Mouse (Mus musculus) liver, embryonic 14.5 days (tissue): ENCODE measurements around the gene Creb3l2. TPM values are rescaled to one million over a fixed set of nuclear protein-coding genes. Genes with fewer than 3 reads are reported as not detected.

Experiments
- ATAC-seq: fragments of 200-750 bp; cut with Nextera tagmentation; 2 replicates; pipeline ENCODE4 v1.8.0; 2017; ENCODE audit warnings: moderate number of reproducible peaks, mild to moderate bottlenecking, moderate library complexity; ENCODE audit not compliant: insufficient read depth
- DNase-seq, 3 experiments: peaks; one replicate each; pipeline ENCODE4 v3.0.0-alpha.2; 2012 to 2013; ENCODE audit warnings: low read depth in 3 of 3, low spot score in 3 of 3
- H3K27ac ChIP-seq: fragments of 300-500 bp; sonication (generic); 2 replicates; pipeline ENCODE4 v1.5.1; 2014; ENCODE audit warnings: moderate library complexity, mild to moderate bottlenecking, control low read depth, inconsistent platforms
- H3K27me3 ChIP-seq: fragments of 300-500 bp; sonication (generic); 2 replicates; pipeline ENCODE4 v1.6.1; 2014; ENCODE audit warnings: mild to moderate bottlenecking, low read length, moderate library complexity; ENCODE audit not compliant: control insufficient read depth, insufficient read depth
- H3K36me3 ChIP-seq: fragments of 300-500 bp; sonication (generic); replicated peaks from 2 replicates; pipeline ENCODE4 v1.6.1; 2014; ENCODE audit warnings: low read depth; ENCODE audit not compliant: control insufficient read depth, insufficient read depth
- H3K4me1 ChIP-seq, 2 experiments: fragments of 200-500 bp in 1 of 2; fragments of 300-500 bp in 1 of 2; sonication (generic) in 1 of 2; replicated peaks; 2 replicates each; pipeline ENCODE4 v1.6.1; 2012 to 2014; ENCODE audit warnings: antibody characterized with exemption in 1 of 2, inconsistent platforms in 1 of 2, low read length in 1 of 2; ENCODE audit not compliant: control insufficient read depth in 2 of 2, insufficient read depth in 2 of 2
- H3K4me2 ChIP-seq: fragments of 300-500 bp; sonication (generic); 2 replicates; pipeline ENCODE4 v1.6.1; 2014; ENCODE audit warnings: low read depth, mild to moderate bottlenecking, control low read depth, moderate library complexity
- H3K4me3 ChIP-seq, 2 experiments: fragments of 200-500 bp in 1 of 2; fragments of 300-500 bp in 1 of 2; sonication (generic) in 1 of 2; 2 replicates each; pipeline ENCODE4 v1.5.1; 2012 to 2014; ENCODE audit warnings: low read depth in 2 of 2, low read length in 2 of 2, mild to moderate bottlenecking in 2 of 2, control low read depth in 1 of 2, inconsistent platforms in 1 of 2, moderate library complexity in 1 of 2; ENCODE audit not compliant: insufficient read depth in 1 of 2
- H3K9ac ChIP-seq: fragments of 300-500 bp; sonication (generic); replicated peaks from 2 replicates; pipeline ENCODE4 v1.6.1; 2014; ENCODE audit warnings: mild to moderate bottlenecking, control low read depth, moderate library complexity
- H3K9me3 ChIP-seq: fragments of 300-500 bp; sonication (generic); 2 replicates; pipeline ENCODE4 v1.6.1; 2016; ENCODE audit warnings: low read length, mixed read lengths; ENCODE audit not compliant: control insufficient read depth
- CTCF ChIP-seq: IDR thresholded peaks from 2 replicates; pipeline ENCODE4 v1.5.1; 2016; ENCODE audit warnings: antibody characterized with exemption, low read depth, control low read depth
- EP300 ChIP-seq: IDR thresholded peaks from 2 replicates; pipeline ENCODE4 v1.6.1; 2016; ENCODE audit warnings: antibody characterized with exemption, low read depth
- WGBS: fragments of 180-500 bp; shearing (Covaris S2); extraction: QIAGEN DNeasy Blood & Tissue Kit; methylation state at CpG from one replicate; pipeline ENCODE4 v1.1.7; 2014; ENCODE audit not compliant: insufficient replicate concordance; 5-methylcytosine and 5-hydroxymethylcytosine counted together
- polyA plus RNA-seq, 2 experiments: library from polyadenylated mRNA; depleted of rRNA in 1 of 2; stranded (reverse) in 1 of 2; unstranded in 1 of 2; fragments of >200 nt; fragmentation: Nextera tagmentation in 1 of 2; extraction: Ambion mirVana in 1 of 2; gene quantifications; 2 replicates each; pipeline versions ENCODE4 v1.2.1 to v1.2.3; 2012 to 2014

The Creb3l2 gene
- polyA plus RNA-seq, 2 experiments: 1.9 to 2.7 TPM

- no peak for DNase-seq
- WGBS: 79% methylated on average over 3 of the region's 3 CpGs
- peaks cover 9 to 18% of the 10 kb centered on the region in 2 experiments; a peak in 3 of 4 replicates for H3K4me1 ChIP-seq
- no peaks in the 10 kb centered on the region for H3K36me3 ChIP-seq
- no peak overlapping the region for H3K9ac ChIP-seq
- H3K9me3 ChIP-seq: no peaks in the 10 kb centered on the region
- H3K27ac ChIP-seq: no peak overlapping the region
- no peak for ATAC-seq
- TF ChIP-seq CTCF (no peak), EP300 (no peak)
- H3K27me3 ChIP-seq: no peaks in the 10 kb centered on the region
- no peak overlapping the region for H3K4me3 ChIP-seq
- H3K4me2 ChIP-seq: no peak overlapping the region
These were observed 3.4 kb downstream of the Creb3l2 start for GRCm38 (mm10) chr6:37438510-37438909.

DNA sequence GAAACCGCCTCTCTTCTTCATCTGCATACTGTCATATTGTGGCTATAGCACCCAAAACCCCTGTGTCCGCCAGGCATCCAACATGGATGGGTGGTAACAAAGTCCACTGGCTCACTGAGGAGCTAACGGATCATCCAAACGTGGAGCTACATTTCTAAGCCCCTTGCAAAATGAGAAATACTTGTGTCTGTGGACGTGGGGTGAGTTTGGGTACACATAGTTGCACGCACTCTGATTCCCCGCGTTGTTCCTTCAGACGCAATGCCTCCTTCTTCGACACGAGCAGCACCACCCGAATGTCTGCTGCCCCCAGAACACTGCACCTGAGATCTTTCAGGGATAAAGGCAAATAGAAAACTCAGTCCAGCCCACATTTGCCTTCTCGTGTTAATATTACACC, 4.9 kb downstream of the Creb3l2 start:
- H3K27ac ChIP-seq: no peak overlapping the region
- no peak overlapping the region for H3K9ac ChIP-seq
- DNase-seq (no peak), ATAC-seq (no peak)
- TF ChIP-seq CTCF: no peak
- no peak for TF ChIP-seq EP300
- no peaks in the 10 kb centered on the region for H3K9me3 ChIP-seq
- no peak overlapping the region for H3K4me2 ChIP-seq
- peaks cover 9 to 17% of the 10 kb centered on the region in 2 experiments; a peak in 3 of 4 replicates for H3K4me1 ChIP-seq
- no peaks in the 10 kb centered on the region for H3K36me3 ChIP-seq
- 75% methylated on average over 13 of the region's 13 CpGs for WGBS
- H3K4me3 ChIP-seq: no peak overlapping the region
- no peaks in the 10 kb centered on the region for H3K27me3 ChIP-seq

DNA sequence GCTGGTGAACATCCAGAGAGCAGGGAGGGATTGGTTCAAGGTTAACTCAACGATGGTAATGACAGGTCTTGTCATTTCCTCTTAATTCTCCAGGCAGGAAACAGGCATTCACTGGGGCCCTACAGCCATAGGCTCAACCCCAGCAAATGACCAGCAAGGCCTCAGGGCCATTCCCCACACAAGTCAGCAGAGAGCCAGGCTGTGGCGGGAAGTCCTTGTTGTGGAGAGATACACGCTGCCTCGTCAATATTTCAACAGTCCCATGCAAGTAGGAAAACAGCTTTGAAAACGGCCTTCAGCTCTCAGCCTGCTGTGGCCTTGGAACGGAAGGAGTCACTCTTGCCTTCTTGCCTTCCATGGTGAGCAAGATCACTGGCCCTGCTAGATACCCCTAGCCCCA, 6.6 kb downstream of the Creb3l2 start:
- Histone ChIP-seq H3K27ac (no peak overlapping the region), H3K27me3 (no peaks in the 10 kb centered on the region), H3K9ac (no peak overlapping the region), H3K4me2 (no peak overlapping the region), H3K4me1 (peaks cover 3 to 22% of the 10 kb centered on the region in 2 experiments; a peak in 2 of 4 replicates), H3K9me3 (no peaks in the 10 kb centered on the region), H3K36me3 (no peaks in the 10 kb centered on the region), H3K4me3 (no peak overlapping the region)
- WGBS: 44% methylated on average over 6 of the region's 6 CpGs
- ATAC-seq (no peak), DNase-seq (no peak)
- TF ChIP-seq CTCF (no peak), EP300 (no peak)

GRCm38 (mm10) chr6:37429849-37430470, 12.0 kb downstream of the Creb3l2 start:
- H3K27me3 ChIP-seq: no peaks in the 10 kb centered on the region
- 74% methylated on average over 3 of the region's 3 CpGs for WGBS
- DNase-seq: no peak
- no peak overlapping the region for H3K9ac ChIP-seq
- no peak overlapping the region for H3K4me2 ChIP-seq
- H3K4me1 ChIP-seq: peaks cover 0 to 28% of the 10 kb centered on the region in 2 experiments; a peak in 2 of 4 replicates
- no peak for ATAC-seq
- no peaks in the 10 kb centered on the region for H3K36me3 ChIP-seq
- H3K4me3 ChIP-seq: no peak overlapping the region
- H3K27ac ChIP-seq: no peak overlapping the region
- H3K9me3 ChIP-seq: no peaks in the 10 kb centered on the region
- TF ChIP-seq CTCF (no peak), EP300 (no peak)

DNA sequence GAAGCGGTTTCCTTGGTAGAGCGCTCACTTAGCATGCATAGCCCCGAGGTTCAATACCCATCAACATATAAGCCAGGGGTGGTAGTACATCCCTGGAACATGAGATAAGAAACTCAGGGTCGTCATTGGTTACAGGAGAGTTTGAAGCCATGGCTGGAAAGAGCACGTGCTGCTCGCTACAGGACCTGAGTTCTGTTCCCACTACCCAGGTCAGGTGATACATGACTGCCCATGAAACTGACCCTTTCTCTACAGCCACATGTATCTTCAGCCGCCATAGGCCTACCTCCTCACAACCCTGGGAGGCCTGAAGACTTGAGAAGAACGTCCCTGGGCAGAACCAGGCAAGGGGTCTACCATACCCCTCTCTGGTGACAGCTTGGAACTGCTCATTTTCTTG, 13.0 kb downstream of the Creb3l2 start:
- H3K27ac ChIP-seq: no peak overlapping the region
- ATAC-seq: no peak
- no peak for DNase-seq
- H3K27me3 ChIP-seq: no peaks in the 10 kb centered on the region
- H3K4me3 ChIP-seq: no peak overlapping the region
- 56% methylated on average over 8 of the region's 8 CpGs for WGBS
- H3K9ac ChIP-seq: no peak overlapping the region
- H3K4me1 ChIP-seq: peaks cover 0 to 23% of the 10 kb centered on the region in 2 experiments; a peak in 2 of 4 replicates
- H3K9me3 ChIP-seq: no peaks in the 10 kb centered on the region
- TF ChIP-seq CTCF (no peak), EP300 (no peak)
- H3K4me2 ChIP-seq: no peak overlapping the region
- no peaks in the 10 kb centered on the region for H3K36me3 ChIP-seq
